Mouse (Mus musculus): ENCODE data around the gene Zfp229. TPM values are rescaled to one million over a fixed set of nuclear protein-coding genes. Genes with fewer than 3 reads are reported as not detected.
"Not testable (repeated sequence)": the region's sequence is repeated elsewhere in the genome, so short reads cannot be mapped to it uniquely, and the experiment has no call there.

The Zfp229 gene
- polyA plus RNA-seq, 1 experiment = 1.4 TPM

GRCm38 (mm10) chr17:21733529-21734031 lies 3.0 kb downstream of the Zfp229 start:
- Histone ChIP-seq H3K4me1 (ENCODE audit: control insufficient read depth, insufficient read depth, low read length) (peaks cover 7% of the 10 kb centered on the region), H3K4me3 (replicated peaks; ENCODE audit: extremely low read depth, low read depth, low read length) (peak overlapping the region; percentile 85)
- TF ChIP-seq POLR2A (IDR thresholded peaks at IDR 0.05; ENCODE audit: borderline replicate concordance, extremely low read depth, low read depth, low read length) (peak; percentile 56; the same call in 1 of the 2 replicates), CTCF (IDR thresholded peaks at IDR 0.05; ENCODE audit: insufficient read depth, low read length) (no peak)
- DNase-seq = peak; percentile 82
- 1% methylated on average over 27 of the region's 27 CpGs for WGBS

- peaks cover 3% of the 10 kb centered on the region; the same call in 1 of the 2 replicates for H3K4me1 ChIP-seq (ENCODE audit: control insufficient read depth, insufficient read depth, low read length)
- TF ChIP-seq POLR2A (IDR thresholded peaks at IDR 0.05; ENCODE audit: borderline replicate concordance, extremely low read depth, low read depth, low read length) = no peak
- TF ChIP-seq CTCF (IDR thresholded peaks at IDR 0.05; ENCODE audit: insufficient read depth, low read length) = no peak
- DNase-seq = peak; percentile 30
- no peak overlapping the region for H3K4me3 ChIP-seq (replicated peaks; ENCODE audit: extremely low read depth, low read depth, low read length)
- WGBS = 26% methylated on average over 2 of the region's 2 CpGs
Observed at GRCm38 (mm10) chr17:21752791-21753190, 22.2 kb downstream of the Zfp229 start.

- DNase-seq = no peak
Observed at GRCm38 (mm10) chr17:21753342-21754208, 23.0 kb downstream of the Zfp229 start.

GRCm38 (mm10) chr17:21770336-21770735 lies 39.7 kb downstream of the Zfp229 start:
- TF ChIP-seq POLR2A (IDR thresholded peaks at IDR 0.05; ENCODE audit: borderline replicate concordance, extremely low read depth, low read depth, low read length) = no peak
- no peak for TF ChIP-seq CTCF (IDR thresholded peaks at IDR 0.05; ENCODE audit: insufficient read depth, low read length)
- no peak overlapping the region for H3K4me3 ChIP-seq (replicated peaks; ENCODE audit: extremely low read depth, low read depth, low read length)
- 86% methylated on average over 2 of the region's 2 CpGs for WGBS
- no peak for DNase-seq
- H3K4me1 ChIP-seq (ENCODE audit: control insufficient read depth, insufficient read depth, low read length) = no peaks in the 10 kb centered on the region

More at GRCm38 (mm10) chr17:21753342-21754208, 23.0 kb downstream of the Zfp229 start:
- Histone ChIP-seq H3K4me3 (replicated peaks; ENCODE audit: extremely low read depth, low read depth, low read length) (peak overlapping the region; percentile 7), H3K4me1 (ENCODE audit: control insufficient read depth, insufficient read depth, low read length) (peaks cover 3% of the 10 kb centered on the region; the same call in 1 of the 2 replicates)
- WGBS = 12% methylated on average over 20 of the region's 20 CpGs
- no peak for TF ChIP-seq POLR2A (IDR thresholded peaks at IDR 0.05; ENCODE audit: borderline replicate concordance, extremely low read depth, low read depth, low read length)
- TF ChIP-seq CTCF (IDR thresholded peaks at IDR 0.05; ENCODE audit: insufficient read depth, low read length) = no peak

- Histone ChIP-seq H3K4me1 (ENCODE audit: control insufficient read depth, insufficient read depth, low read length) (no peaks in the 10 kb centered on the region), H3K4me3 (replicated peaks; ENCODE audit: extremely low read depth, low read depth, low read length) (no peak overlapping the region)
- TF ChIP-seq POLR2A (IDR thresholded peaks at IDR 0.05; ENCODE audit: borderline replicate concordance, extremely low read depth, low read depth, low read length) (no peak), CTCF (IDR thresholded peaks at IDR 0.05; ENCODE audit: insufficient read depth, low read length) (no peak)
- 77% methylated on average over 4 of the region's 4 CpGs for WGBS
- no peak for DNase-seq
Observed at GRCm38 (mm10) chr17:21792256-21792655, 61.7 kb downstream of the Zfp229 start.

- not testable (repeated sequence) for H3K4me3 ChIP-seq (replicated peaks; ENCODE audit: extremely low read depth, low read depth, low read length); DNase-seq; H3K4me1 ChIP-seq (ENCODE audit: control insufficient read depth, insufficient read depth, low read length)
- WGBS = 45% methylated on average over 19 of the region's 19 CpGs
Observed at GRCm38 (mm10) chr17:21801373-21801772, 70.8 kb downstream of the Zfp229 start.

Other genes with a start within 250 kb of the Zfp229 start
- 1.5 and 1.8 TPM in 2 replicates for gene Zfp53, start 241.8 kb upstream of the Zfp229 start, polyA plus RNA-seq (2012; rRNA removed)
- 0.34 and 0.73 TPM in 2 replicates for gene Zfp52, start 195.3 kb upstream of the Zfp229 start, polyA plus RNA-seq (2012; rRNA removed)
- 1.3 and 1.9 TPM in 2 replicates for gene Zfp948, start 163.8 kb upstream of the Zfp229 start, polyA plus RNA-seq (2012; rRNA removed)
- gene Zfp983, start 80.2 kb upstream of the Zfp229 start, polyA plus RNA-seq (2012; rRNA removed) = 0.40 and 0.64 TPM in 2 replicates
- not detected in 2 replicates for gene Gm10226, start 38.9 kb upstream of the Zfp229 start, polyA plus RNA-seq (2012; rRNA removed)
- 0.69 and 1.4 TPM in 2 replicates for gene Zfp760, start 23.1 kb upstream of the Zfp229 start, polyA plus RNA-seq (2012; rRNA removed)
- gene Zfp820, start 115.0 kb downstream of the Zfp229 start, polyA plus RNA-seq (2012; rRNA removed) = 0.09 and 0.22 TPM in 2 replicates
- gene Zfp995, start 179.1 kb downstream of the Zfp229 start, polyA plus RNA-seq (2012; rRNA removed) = 1.5 and 1.8 TPM in 2 replicates
- 1.1 and 1.6 TPM in 2 replicates for gene Zfp942, start 231.7 kb downstream of the Zfp229 start, polyA plus RNA-seq (2012; rRNA removed)
- gene Zfp943, start 231.8 kb downstream of the Zfp229 start, polyA plus RNA-seq (2012; rRNA removed) = 3.2 and 3.5 TPM in 2 replicates

Measured in lung, adult 2 months (tissue).